Mouse (Mus musculus) neural tube, embryonic 14.5 days (tissue): ENCODE measurements around the gene Mrpl58. TPM values are rescaled to one million over a fixed set of nuclear protein-coding genes. Genes with fewer than 3 reads are reported as not detected.

Experiments
- ATAC-seq: fragments of 200-750 bp; cut with Nextera tagmentation; 2 replicates; pipeline ENCODE4 v1.8.0; 2017; ENCODE audit warnings: low read depth, mild to moderate bottlenecking, moderate TSS enrichment, moderate library complexity
- H3K27ac ChIP-seq: fragments of 300-500 bp; sonication (generic); 2 replicates; pipeline ENCODE4 v1.5.1; 2014; ENCODE audit warnings: low read depth, mild to moderate bottlenecking, control low read depth, low read length, moderate library complexity, mixed read lengths
- H3K27me3 ChIP-seq: fragments of 300-500 bp; sonication (generic); 2 replicates; pipeline ENCODE4 v1.6.1; 2014; ENCODE audit warnings: low read length; ENCODE audit not compliant: control insufficient read depth, insufficient read depth
- H3K36me3 ChIP-seq: fragments of 300-500 bp; sonication (generic); 2 replicates; pipeline ENCODE4 v1.6.1; 2014; ENCODE audit warnings: low read length, mixed read lengths; ENCODE audit not compliant: control insufficient read depth, insufficient read depth
- H3K4me1 ChIP-seq: fragments of 300-500 bp; sonication (generic); 2 replicates; pipeline ENCODE4 v1.6.1; 2014; ENCODE audit warnings: low read length; ENCODE audit not compliant: control insufficient read depth, insufficient read depth
- H3K4me2 ChIP-seq: fragments of 300-500 bp; sonication (generic); 2 replicates; pipeline ENCODE4 v1.6.1; 2014; ENCODE audit warnings: mild to moderate bottlenecking, low read depth, low read length, control low read depth
- H3K4me3 ChIP-seq: fragments of 300-500 bp; sonication (generic); 2 replicates; pipeline ENCODE4 v1.5.1; 2014; ENCODE audit warnings: low read depth, low read length, control low read depth, mixed read lengths
- H3K9ac ChIP-seq: fragments of 300-500 bp; sonication (generic); replicated peaks from 2 replicates; pipeline ENCODE4 v1.6.1; 2014; ENCODE audit warnings: low read depth, mild to moderate bottlenecking, control low read depth, low read length, mixed read lengths
- H3K9me3 ChIP-seq: fragments of 300-500 bp; sonication (generic); 2 replicates; pipeline ENCODE4 v1.6.1; 2016; ENCODE audit warnings: low read length; ENCODE audit not compliant: control insufficient read depth
- WGBS: fragments of 180-500 bp; shearing (Covaris S2); extraction: QIAGEN DNeasy Blood & Tissue Kit; methylation state at CpG from one replicate; pipeline ENCODE4 v1.1.7; 2014; 5-methylcytosine and 5-hydroxymethylcytosine counted together
- polyA plus RNA-seq: library from polyadenylated mRNA; unstranded; fragments of >200 nt; fragmentation: Nextera tagmentation; extraction: Ambion mirVana; gene quantifications from 2 replicates; pipeline ENCODE4 v1.2.1, GENCODE M21; 2014

The Mrpl58 gene
- polyA plus RNA-seq, 1 experiment from 2014 or later = 211 TPM

- under 1% methylated on average over 39 of the region's 39 CpGs for WGBS
- peak within 1 kb of the TSS; percentile 74 for H3K27ac ChIP-seq
- H3K4me3 ChIP-seq = peak within 1 kb of the TSS; percentile 69
- H3K27me3 ChIP-seq = no peaks in the 10 kb centered on the region
- peak within 1 kb of the TSS; percentile 65 for H3K9ac ChIP-seq
- no peaks in the 10 kb centered on the region for H3K36me3 ChIP-seq
- peak within 1 kb of the TSS; percentile 89 for H3K4me2 ChIP-seq
- H3K4me1 ChIP-seq = no peaks in the 10 kb centered on the region
- H3K9me3 ChIP-seq = no peaks in the 10 kb centered on the region
- ATAC-seq = peak; percentile 78
Measured at GRCm38 (mm10) chr11:115367395-115367944, 36.1 kb upstream of the Mrpl58 start, which contains the start of gene Hid1. Gene Hid1 (minus strand): TSS chr11:115367756.

- Histone ChIP-seq H3K36me3 (no peaks in the 10 kb centered on the region), H3K9ac (no peak overlapping the region), H3K4me1 (0 out of 2 replicates have a peak, but pooled peaks cover 7% of the 10 kb centered on the region), H3K27me3 (no peaks in the 10 kb centered on the region; the same call in 1 of the 2 replicates), H3K4me3 (no peak overlapping the region), H3K4me2 (no peak overlapping the region), H3K27ac (no peak overlapping the region), H3K9me3 (no peaks in the 10 kb centered on the region)
- ATAC-seq = no peak
- WGBS = 53% methylated on average over 7 of the region's 7 CpGs
Measured at GRCm38 (mm10) chr11:115370368-115370767, 33.2 kb upstream of the Mrpl58 start.

- Histone ChIP-seq H3K9me3 (no peaks in the 10 kb centered on the region), H3K27me3 (no peaks in the 10 kb centered on the region; the same call in 1 of the 2 replicates), H3K4me1 (0 out of 2 replicates have a peak, but pooled peaks cover 7% of the 10 kb centered on the region), H3K9ac (no peak overlapping the region), H3K4me2 (no peak overlapping the region), H3K4me3 (no peak overlapping the region), H3K36me3 (no peaks in the 10 kb centered on the region), H3K27ac (no peak overlapping the region)
- no peak for ATAC-seq
- 45% methylated on average over 8 of the region's 8 CpGs for WGBS
Measured at GRCm38 (mm10) chr11:115371354-115371753, 32.2 kb upstream of the Mrpl58 start.

GRCm38 (mm10) chr11:115372015-115372414, 31.5 kb upstream of the Mrpl58 start:
- no peak overlapping the region for H3K4me2 ChIP-seq
- 69% methylated on average over 1 of the region's 1 CpGs for WGBS
- H3K4me3 ChIP-seq = no peak overlapping the region
- no peak for ATAC-seq
- no peak overlapping the region for H3K27ac ChIP-seq
- no peaks in the 10 kb centered on the region for H3K36me3 ChIP-seq
- 0 out of 2 replicates have a peak, but pooled peaks cover 7% of the 10 kb centered on the region for H3K4me1 ChIP-seq
- no peaks in the 10 kb centered on the region for H3K9me3 ChIP-seq
- no peak overlapping the region for H3K9ac ChIP-seq
- no peaks in the 10 kb centered on the region; the same call in 1 of the 2 replicates for H3K27me3 ChIP-seq

DNA sequence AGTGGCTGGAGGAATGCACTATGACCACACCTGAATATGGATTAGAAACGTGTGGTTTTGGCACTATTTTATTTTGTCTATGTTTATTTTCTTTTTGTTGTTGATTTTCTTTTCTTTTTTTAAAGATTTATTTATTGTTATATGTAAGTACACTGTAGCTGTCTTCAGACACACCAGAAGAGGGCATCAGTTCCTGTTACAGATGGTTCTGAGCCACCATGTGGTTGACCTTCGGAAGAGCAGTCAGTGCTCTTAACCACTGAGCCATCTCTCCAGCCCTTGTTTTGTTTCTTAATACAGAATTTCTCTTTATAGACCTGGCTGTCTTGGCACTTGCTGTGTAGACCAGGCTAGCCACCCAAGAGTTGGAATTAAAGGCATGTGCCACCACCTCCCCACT, 30.8 kb upstream of the Mrpl58 start:
- H3K9me3 ChIP-seq = no peaks in the 10 kb centered on the region
- H3K9ac ChIP-seq = no peak overlapping the region
- H3K27me3 ChIP-seq = no peaks in the 10 kb centered on the region; the same call in 1 of the 2 replicates
- no peak overlapping the region for H3K27ac ChIP-seq
- WGBS = 50% methylated on average over 2 of the region's 2 CpGs
- H3K4me3 ChIP-seq = no peak overlapping the region
- H3K4me1 ChIP-seq = 0 out of 2 replicates have a peak, but pooled peaks cover 7% of the 10 kb centered on the region
- ATAC-seq = no peak
- H3K36me3 ChIP-seq = no peaks in the 10 kb centered on the region
- no peak overlapping the region for H3K4me2 ChIP-seq

DNA sequence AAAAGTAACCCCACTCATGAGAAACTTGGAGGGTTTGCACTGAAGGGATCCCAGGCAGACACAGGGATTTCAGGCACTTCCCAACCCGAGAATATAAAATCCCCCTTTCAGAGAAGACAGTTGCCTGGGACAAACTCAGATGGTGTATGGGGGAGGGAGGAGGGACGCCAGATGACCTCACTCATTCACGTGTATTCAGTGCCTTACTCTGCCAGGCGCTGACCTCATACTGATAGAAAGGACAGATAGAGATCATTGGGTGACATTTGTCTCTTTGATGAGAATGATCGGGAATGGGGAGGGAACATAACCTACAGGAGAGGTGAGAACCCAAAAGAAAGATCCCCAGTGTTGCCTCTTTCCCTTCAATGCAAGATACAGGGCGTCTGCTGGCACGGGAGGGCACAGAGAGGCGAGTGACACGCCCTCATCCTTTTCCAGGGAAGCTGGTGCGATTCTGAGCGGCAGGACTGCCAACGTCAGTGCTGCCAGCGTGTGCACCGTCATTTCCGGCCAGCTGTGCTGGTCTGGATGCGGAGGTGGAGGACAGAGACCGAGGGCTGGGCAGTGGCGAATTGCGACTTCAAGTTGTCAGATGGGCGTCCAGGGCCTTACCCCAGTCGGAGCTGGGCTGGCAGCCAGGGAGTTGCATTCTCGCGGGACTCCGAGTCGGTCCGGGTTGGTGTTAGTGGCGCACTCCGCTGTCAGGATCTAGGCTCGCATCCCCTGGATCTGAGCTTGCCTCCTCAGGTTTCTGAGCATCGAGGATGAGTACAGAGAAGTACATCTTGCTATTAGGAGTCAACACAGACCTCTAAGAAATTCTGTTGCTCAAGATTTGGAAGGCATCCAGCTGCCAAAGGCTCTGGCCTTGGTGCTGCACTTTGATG, 29.5 kb upstream of the Mrpl58 start:
- H3K36me3 ChIP-seq = no peaks in the 10 kb centered on the region
- peak overlapping the region; percentile 44 for H3K4me3 ChIP-seq
- peak; percentile 77 for ATAC-seq
- H3K4me2 ChIP-seq = peak overlapping the region; percentile 68
- WGBS = 2% methylated on average over 29 of the region's 30 CpGs
- no peaks in the 10 kb centered on the region for H3K9me3 ChIP-seq
- H3K27ac ChIP-seq = peak overlapping the region; percentile 73
- peak overlapping the region; percentile 62 for H3K9ac ChIP-seq
- no peaks in the 10 kb centered on the region; the same call in 1 of the 2 replicates for H3K27me3 ChIP-seq
- H3K4me1 ChIP-seq = 0 out of 2 replicates have a peak, but pooled peaks cover 7% of the 10 kb centered on the region

GRCm38 (mm10) chr11:115374695-115375425, 28.7 kb upstream of the Mrpl58 start:
- H3K9me3 ChIP-seq = no peaks in the 10 kb centered on the region
- H3K4me2 ChIP-seq = peak overlapping the region; percentile 68
- 73% methylated on average over 12 of the region's 12 CpGs for WGBS
- H3K27ac ChIP-seq = peak overlapping the region; percentile 73
- ATAC-seq = peak; percentile 20; the same call in 1 of the 2 replicates
- H3K9ac ChIP-seq = peak overlapping the region; percentile 62
- H3K4me1 ChIP-seq = 0 out of 2 replicates have a peak, but pooled peaks cover 7% of the 10 kb centered on the region
- H3K4me3 ChIP-seq = peak overlapping the region; percentile 44
- no peaks in the 10 kb centered on the region for H3K36me3 ChIP-seq
- H3K27me3 ChIP-seq = no peaks in the 10 kb centered on the region; the same call in 1 of the 2 replicates

GRCm38 (mm10) chr11:115376722-115377121, 26.8 kb upstream of the Mrpl58 start:
- ATAC-seq = no peak
- WGBS = 67% methylated on average over 7 of the region's 7 CpGs

More at GRCm38 (mm10) chr11:115376722-115377121, 26.8 kb upstream of the Mrpl58 start:
- Histone ChIP-seq H3K4me1 (0 out of 2 replicates have a peak, but pooled peaks cover 7% of the 10 kb centered on the region), H3K9ac (no peak overlapping the region), H3K27me3 (no peaks in the 10 kb centered on the region; the same call in 1 of the 2 replicates), H3K4me2 (no peak overlapping the region), H3K4me3 (no peak overlapping the region), H3K9me3 (no peaks in the 10 kb centered on the region), H3K27ac (no peak overlapping the region), H3K36me3 (no peaks in the 10 kb centered on the region)
